In the genomic region with DNA sequence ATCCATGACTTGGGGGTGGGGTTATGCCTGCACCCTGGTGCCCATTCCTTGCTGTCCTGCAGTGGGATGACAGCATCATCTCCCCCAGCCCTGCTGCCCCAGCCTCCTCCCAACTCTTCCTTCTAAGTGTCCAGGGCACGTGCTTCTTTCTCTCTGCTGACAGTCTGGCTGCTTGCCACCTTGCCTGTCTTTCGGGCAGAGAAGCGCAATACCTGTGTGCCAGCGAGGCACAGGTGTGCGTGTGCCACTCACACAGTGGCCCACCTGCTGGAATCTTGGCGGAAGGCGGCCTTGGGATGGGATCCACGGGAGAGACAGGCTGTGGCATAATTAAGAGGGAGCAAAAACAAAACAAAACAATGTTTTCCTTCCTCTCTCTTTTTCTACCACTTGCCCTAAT, we compare ENCODE assay signal across 36 mouse cellular contexts. TPM values are rescaled to one million over a fixed set of nuclear protein-coding genes. Genes with fewer than 3 reads are reported as not detected.
"Had no signal": no experiment of that assay in that cellular context is flagged by ENCODE, and none has a peak within 500 bp of the region (broad histone marks: within the 10 kb centered on the region; RNA-seq: fewer than 3 reads in every experiment).

No protein-coding gene starts in this region.

- H3K36me3 ChIP-seq: heart, embryonic 10.5 days; heart, embryonic 12.5 days; heart, embryonic 13.5 days; heart, embryonic 15.5 days; hindbrain, embryonic 10.5 days; hindbrain, embryonic 12.5 days; hindbrain, embryonic 13.5 days; hindbrain, embryonic 15.5 days; intestine, embryonic 15.5 days; kidney, embryonic 15.5 days had no signal

- H3K27ac ChIP-seq: heart, embryonic 10.5 days; heart, embryonic 13.5 days; heart, embryonic 15.5 days; hindbrain, embryonic 10.5 days; hindbrain, embryonic 12.5 days; hindbrain, embryonic 13.5 days; hindbrain, embryonic 14.5 days; hindbrain, embryonic 15.5 days; intestine, embryonic 15.5 days; kidney, embryonic 15.5 days; kidney, postnatal 0 days; layer of hippocampus, adult 2 months; left cerebral cortex, adult 2 months had no signal

- H3K4me2 ChIP-seq: heart, embryonic 11.5 days; heart, embryonic 12.5 days; heart, embryonic 13.5 days; heart, embryonic 15.5 days; hindbrain, embryonic 12.5 days; hindbrain, embryonic 13.5 days; hindbrain, embryonic 14.5 days; hindbrain, embryonic 15.5 days; intestine, embryonic 15.5 days; kidney, embryonic 15.5 days had no signal

- H3K9me3 ChIP-seq: heart, embryonic 10.5 days; heart, embryonic 12.5 days; heart, embryonic 13.5 days; heart, embryonic 15.5 days; hindbrain, embryonic 10.5 days; hindbrain, embryonic 12.5 days; hindbrain, embryonic 13.5 days; hindbrain, embryonic 15.5 days; intestine, embryonic 15.5 days; kidney, embryonic 15.5 days had no signal

- H3K9ac ChIP-seq: heart, embryonic 12.5 days; heart, embryonic 13.5 days; heart, embryonic 15.5 days; hindbrain, embryonic 12.5 days; hindbrain, embryonic 13.5 days; hindbrain, embryonic 14.5 days; hindbrain, embryonic 15.5 days; intestine, embryonic 15.5 days; kidney, embryonic 15.5 days had no signal

- ATAC-seq: hindbrain, embryonic 16.5 days; inflammation-experienced regulatory T-cells, adult 6 months; intestine, embryonic 15.5 days; intestine, embryonic 16.5 days; intestine, postnatal 0 days had no signal

- DNase-seq: heart, postnatal 10 days; heart, postnatal 14 days; heart, postnatal 36 days; heart, postnatal 4 days; kidney, adult 11 months; kidney, adult 18-20 months; kidney, adult 2 months; kidney, adult 8-10 months; kidney, adult 9 months; kidney, postnatal 10 days; kidney, postnatal 14 days; kidney, postnatal 25 days; kidney, postnatal 36 days; kidney, postnatal 4 days; layer of hippocampus, adult 9-11 months; layer of hippocampus, postnatal 36 days had no signal

- H3K4me3 ChIP-seq: heart, embryonic 10.5 days; heart, embryonic 12.5 days; heart, embryonic 13.5 days; heart, embryonic 15.5 days; hindbrain, embryonic 10.5 days; hindbrain, embryonic 12.5 days; hindbrain, embryonic 13.5 days; hindbrain, embryonic 15.5 days; intestine, embryonic 15.5 days; kidney, embryonic 15.5 days; layer of hippocampus, adult 2 months; left cerebral cortex, adult 2 months had no signal

- H3K4me1 ChIP-seq: heart, embryonic 10.5 days; heart, embryonic 12.5 days; heart, embryonic 13.5 days; heart, embryonic 15.5 days; intestine, embryonic 15.5 days; kidney, embryonic 15.5 days had no signal

RNA-seq across cellular contexts. Expression of a gene that starts 6.4 kb away (rescaled TPM):
- total RNA-seq: hematopoietic stem cell, adult 5-6 weeks had no signal
- polyA plus RNA-seq: inflammation-experienced regulatory T-cells, adult 6 months had no signal
